Comparison of ENCODE assay signal across 12 mouse cellular contexts in the genomic region with DNA sequence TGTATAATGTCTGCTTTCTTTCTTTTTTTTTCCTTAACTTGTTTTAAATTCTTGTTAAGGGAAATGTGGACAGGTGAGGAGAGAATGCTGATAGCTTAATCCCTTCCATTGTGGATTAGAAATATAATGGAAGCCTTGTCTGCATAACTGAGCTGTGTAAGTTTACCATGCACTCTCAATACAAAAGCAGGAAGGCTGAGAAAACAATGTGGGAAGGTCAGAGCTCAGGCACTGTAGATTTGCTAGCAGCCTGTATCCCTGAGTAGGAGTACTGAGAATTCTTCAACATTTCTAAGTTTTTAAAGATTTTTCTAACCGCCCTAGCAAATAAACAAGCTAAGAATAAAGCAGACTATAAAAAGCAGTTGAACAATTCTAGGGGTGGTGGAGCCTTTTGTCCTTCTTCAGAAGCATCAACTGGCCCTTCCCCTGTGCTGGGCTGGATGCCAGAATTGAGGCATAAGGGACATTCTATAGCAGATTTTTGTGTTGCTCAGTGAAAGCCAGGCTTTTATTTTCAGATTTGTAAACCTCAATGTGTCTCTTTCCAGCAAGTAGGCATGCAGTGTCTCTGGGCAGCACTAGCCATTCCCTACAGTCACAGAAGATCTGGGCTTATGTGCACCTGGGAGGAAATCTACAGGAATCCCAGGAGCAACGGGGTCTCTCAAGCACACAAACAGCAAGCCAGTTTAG. TPM values are rescaled to one million over a fixed set of nuclear protein-coding genes. Genes with fewer than 3 reads are reported as not detected.
DNase-seq lines count a peak whose midpoint lies in the region; ATAC-seq and TF ChIP-seq lines count a peak whose summit lies in the region.
"Had no signal": no experiment of that assay in that cellular context is flagged by ENCODE, and none has a peak within 500 bp of the region (broad histone marks: within the 10 kb centered on the region; RNA-seq: fewer than 3 reads in every experiment).

No protein-coding gene starts in this region.

- H3K4me1 ChIP-seq in hindbrain, embryonic 15.5 days (replicated peaks), result peaks cover 3% of the 10 kb centered on the region
- no peaks in the 10 kb centered on the region for H3K4me1 ChIP-seq in midbrain, postnatal 0 days (ENCODE audit: insufficient read depth, low read length)
- no peaks in the 10 kb centered on the region for H3K4me1 ChIP-seq in heart, embryonic 12.5 days (replicated peaks)

- WGBS in hindbrain, embryonic 15.5 days, result 29% methylated on average over 2 of the region's 2 CpGs
- WGBS in midbrain, postnatal 0 days, result 20% methylated on average over 2 of the region's 2 CpGs
- 58% methylated on average over 2 of the region's 2 CpGs for WGBS in heart, embryonic 12.5 days

- H3K9ac ChIP-seq in hindbrain, embryonic 15.5 days, result no peak overlapping the region
- H3K9ac ChIP-seq in midbrain, postnatal 0 days (replicated peaks; ENCODE audit: low read length, poor library complexity, severe bottlenecking), result no peak overlapping the region
- no peak overlapping the region for H3K9ac ChIP-seq in heart, embryonic 12.5 days

- no peaks in the 10 kb centered on the region for H3K36me3 ChIP-seq in hindbrain, embryonic 15.5 days
- no peaks in the 10 kb centered on the region for H3K36me3 ChIP-seq in midbrain, postnatal 0 days (ENCODE audit: insufficient read depth, low read length)
- no peaks in the 10 kb centered on the region for H3K36me3 ChIP-seq in heart, embryonic 12.5 days

- peak; percentile 65; the same call in 1 of the 2 replicates for ATAC-seq in hindbrain, embryonic 15.5 days (ENCODE audit: low FRiP score, low read depth)
- ATAC-seq in midbrain, postnatal 0 days (ENCODE audit: low FRiP score), result no peak
- no peak for ATAC-seq in heart, embryonic 12.5 days (ENCODE audit: insufficient number of reproducible peaks, low FRiP score)

- H3K27me3 ChIP-seq in hindbrain, embryonic 15.5 days, result no peaks in the 10 kb centered on the region
- H3K27me3 ChIP-seq in midbrain, postnatal 0 days (ENCODE audit: insufficient read depth, low read length), result no peaks in the 10 kb centered on the region
- H3K27me3 ChIP-seq in heart, embryonic 12.5 days (replicated peaks), result no peaks in the 10 kb centered on the region

- H3K9me3 ChIP-seq in hindbrain, embryonic 15.5 days, result no peaks in the 10 kb centered on the region
- no peaks in the 10 kb centered on the region for H3K9me3 ChIP-seq in midbrain, postnatal 0 days (ENCODE audit: low read length)
- H3K9me3 ChIP-seq in heart, embryonic 12.5 days (replicated peaks), result no peaks in the 10 kb centered on the region; the same call in 1 of the 2 replicates

- H3K4me3 ChIP-seq in hindbrain, embryonic 15.5 days, result no peak overlapping the region
- H3K4me3 ChIP-seq in midbrain, postnatal 0 days (ENCODE audit: low read depth, low read length), result no peak overlapping the region
- H3K4me3 ChIP-seq in heart, embryonic 12.5 days, result no peak overlapping the region

- peak overlapping the region; percentile 50 for H3K27ac ChIP-seq in hindbrain, embryonic 15.5 days (replicated peaks)
- H3K27ac ChIP-seq in midbrain, postnatal 0 days (ENCODE audit: low read depth, low read length), result no peak overlapping the region
- no peak overlapping the region for H3K27ac ChIP-seq in heart, embryonic 12.5 days (ENCODE audit: poor library complexity, severe bottlenecking)
- H3K27ac ChIP-seq: macrophage had no signal

- peak; percentile 29 to 49 for DNase-seq in cerebellum, postnatal 10 days
- no peak for DNase-seq in cerebellum, adult 9-11 months
- peak; percentile 71 for DNase-seq in brain, adult 2 months (ENCODE audit: low read depth, low spot score)
- peak; percentile 49 for DNase-seq in midbrain, postnatal 0 days (ENCODE audit: low spot score)
- no peak for DNase-seq in embryo, embryonic 10.5 days (ENCODE audit: low spot score)
- DNase-seq in ovary, postnatal 36 days (ENCODE audit: low spot score), result no peak
- DNase-seq: adrenal gland, postnatal 10 days; liver had no signal

- TF ChIP-seq CTCF in midbrain, postnatal 0 days (IDR thresholded peaks at IDR 0.05), result no peak

- no peak overlapping the region for H3K4me2 ChIP-seq in hindbrain, embryonic 15.5 days
- H3K4me2 ChIP-seq in midbrain, postnatal 0 days (ENCODE audit: low read depth, low read length, poor library complexity, severe bottlenecking), result no peak overlapping the region
- no peak overlapping the region for H3K4me2 ChIP-seq in heart, embryonic 12.5 days

RNA-seq across cellular contexts. Expression of a gene that starts 32.3 kb away (rescaled TPM):
- 461 and 473 TPM in 2 replicates for polyA plus RNA-seq in hindbrain, embryonic 15.5 days (2015; fragmentation: Nextera tagmentation; extraction: Ambion mirVana)
- total RNA-seq in midbrain, postnatal 0 days (2014; rRNA removed), result 913 and 1,167 TPM in 2 replicates
- polyA plus RNA-seq in midbrain, postnatal 0 days (2015; fragmentation: Nextera tagmentation; extraction: Ambion mirVana), result 620 and 624 TPM in 2 replicates
- polyA plus RNA-seq in heart, embryonic 12.5 days (2016; fragmentation: Nextera tagmentation; extraction: Ambion mirVana), result 17.1 and 17.7 TPM in 2 replicates
- polyA plus RNA-seq: macrophage had no signal

RNA-seq across cellular contexts. Expression of a gene that starts 35.3 kb away (rescaled TPM):
- polyA plus RNA-seq in hindbrain, embryonic 15.5 days (2015; fragmentation: Nextera tagmentation; extraction: Ambion mirVana), result 11.1 and 14.7 TPM in 2 replicates
- 16.7 and 18.6 TPM in 2 replicates for total RNA-seq in midbrain, postnatal 0 days (2014; rRNA removed)
- polyA plus RNA-seq in midbrain, postnatal 0 days (2015; fragmentation: Nextera tagmentation; extraction: Ambion mirVana), result 13.1 and 13.9 TPM in 2 replicates
- polyA plus RNA-seq in heart, embryonic 12.5 days (2016; fragmentation: Nextera tagmentation; extraction: Ambion mirVana), result 0.54 and 0.55 TPM in 2 replicates
- polyA plus RNA-seq: heart, postnatal 0 days; macrophage had no signal

Comparison
In these comparisons a context has a peak if more than half of its experiments do, and no peak if none do; other contexts are left out.
1. DNase-seq: peak in cerebellum, postnatal 10 days (2 of 2), brain, adult 2 months (single experiment) and midbrain, postnatal 0 days (single experiment); none in cerebellum, adult 9-11 months (single experiment), embryo, embryonic 10.5 days (single experiment) and ovary, postnatal 36 days (single experiment).
2. RNA of a gene that starts 32.3 kb away (polyA plus RNA-seq): 620 to 624 TPM in midbrain, postnatal 0 days and 461 to 473 TPM in hindbrain, embryonic 15.5 days; 17.1 to 17.7 TPM in heart, embryonic 12.5 days; every median in the first group is over 10 times any median in the second.